Mouse (Mus musculus) ovary, postnatal 10 days (tissue): ENCODE results near the gene Sidt1.
"Not testable (repeated sequence)": the region's sequence is repeated elsewhere in the genome, so short reads cannot be mapped to it uniquely, and the experiment has no call there.

Experiments
- DNase-seq: peaks from one replicate; pipeline ENCODE4 v3.0.0; 2022; ENCODE audit warnings: low spot score

The Sidt1 gene

GRCm38 (mm10) chr16:44302126-44302892, 30.7 kb downstream of the Sidt1 start:
- DNase-seq: no peak

- DNase-seq: no peak
Observed at GRCm38 (mm10) chr16:44299438-44300093, 33.4 kb downstream of the Sidt1 start.

DNA sequence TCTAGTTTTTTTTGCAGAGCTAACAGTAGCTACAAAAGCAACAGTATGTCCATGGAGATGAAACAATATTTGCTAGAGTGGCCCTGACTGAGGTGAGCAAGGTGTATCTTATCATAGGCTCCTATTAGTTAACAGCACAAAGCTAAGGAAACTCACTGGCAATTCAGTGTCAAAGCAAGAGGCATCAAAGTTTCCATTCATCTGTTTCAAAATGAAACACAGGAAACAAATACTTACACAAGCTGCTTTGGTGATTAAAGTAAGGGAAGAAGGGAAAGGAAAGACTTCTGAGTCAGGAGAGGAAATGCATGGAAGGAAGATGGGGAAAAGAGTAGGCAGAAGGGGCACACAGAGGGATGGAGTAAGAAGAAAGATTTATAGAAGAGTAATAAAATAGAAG, 39.0 kb downstream of the Sidt1 start:
- DNase-seq: no peak

DNA sequence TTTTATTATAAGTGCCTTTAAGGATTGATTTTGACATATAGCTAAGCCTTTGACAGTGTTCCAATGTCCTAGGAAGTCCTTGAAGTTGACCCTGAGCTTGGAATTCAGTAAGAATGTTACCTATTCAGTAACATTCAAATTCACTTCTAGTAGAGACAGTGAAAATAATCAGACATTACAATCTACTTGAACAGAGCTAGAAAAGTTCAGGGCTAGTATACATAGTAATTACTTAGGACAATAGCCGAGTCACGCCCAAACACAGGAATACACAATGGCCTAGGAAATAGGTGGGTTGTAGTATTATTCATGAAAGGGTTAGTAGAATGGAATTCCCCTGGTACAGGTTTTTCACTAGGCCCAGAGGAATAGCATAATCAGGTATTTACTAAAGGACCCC, 40.3 kb downstream of the Sidt1 start:
- DNase-seq: not testable (repeated sequence)

- DNase-seq: no peak
Observed at GRCm38 (mm10) chr16:44289004-44289648, 43.9 kb downstream of the Sidt1 start.

DNA sequence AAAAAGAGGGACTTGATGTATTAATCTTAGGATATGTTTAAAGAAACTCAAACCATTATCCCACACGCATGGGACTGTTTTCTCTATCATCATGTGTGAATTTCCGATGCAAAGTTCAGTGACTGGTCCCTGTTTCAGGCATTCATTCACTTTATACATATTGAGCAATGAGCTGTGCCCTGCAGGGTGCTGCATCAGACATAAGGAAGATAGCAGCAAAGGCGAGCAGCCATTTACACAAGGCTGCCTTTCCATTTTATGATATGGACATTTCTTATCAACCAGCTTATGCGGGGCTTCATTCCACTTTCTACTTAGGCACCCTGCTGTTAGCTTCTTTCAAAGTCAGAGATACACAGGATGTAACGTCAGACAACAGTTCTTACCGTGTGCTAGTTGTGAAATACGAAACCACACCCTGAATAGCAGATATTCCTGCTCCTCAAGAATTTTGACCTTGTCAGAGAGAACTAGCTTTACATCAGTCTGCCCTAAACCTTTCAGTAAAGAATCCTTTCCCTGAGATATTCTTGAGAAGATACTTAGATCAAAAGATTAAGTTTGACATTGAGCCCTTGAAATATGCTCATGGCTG, 45.5 kb downstream of the Sidt1 start:
- no peak for DNase-seq

DNA sequence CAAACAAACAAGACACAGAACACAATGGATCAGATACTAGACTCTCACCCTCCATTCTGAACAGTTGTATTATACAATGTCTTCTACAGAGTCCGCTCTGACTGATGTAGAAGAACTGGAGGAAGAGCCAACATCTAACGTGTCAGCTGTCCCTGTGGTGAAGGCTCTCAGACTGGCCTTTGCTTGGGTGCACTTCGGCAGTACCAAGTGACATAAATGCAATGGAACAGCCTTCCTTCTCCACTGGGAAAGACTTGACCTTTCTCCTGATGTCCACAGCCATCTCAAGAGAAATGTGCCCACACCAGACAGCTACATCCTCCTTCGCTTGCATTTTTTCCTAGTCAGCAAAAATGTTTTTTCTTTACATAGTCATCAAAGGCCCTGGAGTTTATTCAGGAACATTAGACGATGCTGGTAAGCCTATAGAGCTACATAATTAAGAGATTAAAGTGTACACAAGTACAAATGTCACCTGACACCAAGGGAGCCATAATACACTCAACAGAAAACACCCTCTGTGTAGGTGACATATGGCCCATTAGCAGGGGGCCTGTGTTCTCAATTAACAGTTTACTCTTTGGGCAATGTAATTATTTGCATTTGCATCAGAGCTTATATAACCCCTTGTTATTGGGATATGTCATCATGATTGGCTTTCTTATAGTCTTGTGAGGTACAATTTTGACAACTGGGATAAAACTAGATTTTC, 50.2 kb downstream of the Sidt1 start:
- no peak for DNase-seq

DNA sequence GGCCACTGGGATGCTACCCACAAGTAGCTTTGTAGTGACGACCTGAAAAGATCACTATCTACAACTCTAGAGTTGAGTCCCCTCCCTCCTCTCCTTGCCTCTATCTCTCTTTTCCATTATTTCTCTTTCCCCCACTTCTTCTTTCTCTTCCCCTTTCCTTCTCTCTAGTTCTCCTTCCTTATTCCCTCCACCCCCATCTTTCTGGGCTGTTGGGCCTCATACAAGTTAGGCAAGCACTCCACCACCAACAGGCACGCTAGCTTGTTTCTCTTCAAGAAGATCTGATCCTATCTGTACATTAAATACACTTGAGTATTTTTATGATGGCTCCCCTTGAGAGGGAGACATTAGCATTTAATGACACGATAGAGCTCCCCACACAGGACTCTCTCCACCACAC, 51.0 kb downstream of the Sidt1 start:
- DNase-seq: no peak

DNA sequence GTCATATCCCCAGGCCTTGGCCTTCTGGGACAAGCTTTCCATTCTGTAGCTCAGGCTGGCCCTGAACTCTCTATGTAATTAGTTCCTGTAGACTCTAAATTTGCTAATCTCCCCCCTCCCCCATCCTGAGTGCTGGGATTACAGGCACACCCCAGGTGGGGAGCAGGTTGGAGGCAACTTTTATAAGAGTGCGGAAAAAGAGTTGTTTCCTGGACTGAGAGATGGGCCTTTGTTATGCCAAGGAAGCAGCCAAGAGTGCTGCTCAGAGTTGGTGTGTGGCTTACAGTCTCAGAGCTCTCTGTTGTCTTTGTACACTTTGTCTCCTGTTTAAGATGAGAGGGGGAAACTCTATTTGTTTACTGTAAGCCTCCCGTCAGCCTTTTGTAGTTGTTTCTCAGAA, 52.2 kb downstream of the Sidt1 start:
- DNase-seq: no peak

DNA sequence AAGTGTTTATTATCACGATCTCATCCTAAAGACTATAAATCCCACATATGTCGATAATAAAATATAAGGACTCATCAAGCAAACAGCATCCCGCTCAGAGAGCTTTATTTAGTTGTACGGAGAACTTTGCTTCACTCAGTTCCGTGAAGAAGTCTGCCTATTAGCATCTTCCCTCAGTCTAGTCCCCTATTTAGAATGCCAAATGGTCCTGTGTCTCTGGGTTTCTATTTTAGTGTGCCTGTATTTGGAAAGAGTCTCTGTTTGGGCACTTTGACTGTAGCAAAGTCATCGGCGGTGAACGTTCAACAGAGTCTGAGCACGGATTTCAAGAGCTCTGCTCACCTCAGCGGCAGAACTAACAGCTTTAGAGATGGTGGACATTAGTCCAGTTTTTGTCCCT, 55.8 kb downstream of the Sidt1 start:
- DNase-seq: no peak

DNA sequence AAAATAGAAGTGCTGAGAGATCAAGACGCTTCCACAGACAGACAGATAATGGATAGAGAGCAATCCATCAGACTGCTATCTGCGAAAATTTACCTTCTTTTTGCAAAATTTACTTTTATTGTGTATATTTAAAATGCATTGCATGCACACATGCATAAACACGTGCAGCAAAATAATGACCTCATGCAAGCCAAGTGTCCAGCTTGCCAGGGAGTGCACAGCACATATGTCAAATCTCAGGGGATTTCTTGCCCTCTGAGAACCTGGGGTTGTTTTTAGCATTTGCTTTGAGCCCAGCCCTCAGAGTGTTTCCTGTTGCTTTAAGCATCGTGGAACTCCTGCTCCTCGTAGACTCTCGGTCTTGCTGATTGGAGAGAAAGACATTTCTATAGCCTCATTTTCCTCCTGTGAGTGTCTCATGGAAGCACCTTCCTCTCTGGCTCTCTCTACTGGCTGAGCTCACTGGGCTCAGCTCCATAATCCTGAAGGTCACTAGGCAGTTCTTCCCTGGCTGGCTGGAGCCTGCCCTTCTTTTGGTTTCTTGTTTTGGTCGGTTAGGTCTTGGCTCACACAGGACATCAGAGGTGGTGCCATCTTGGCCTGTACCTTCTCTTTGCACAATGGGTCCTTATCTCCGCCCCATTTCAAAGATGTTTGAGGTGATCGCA, 61.5 kb downstream of the Sidt1 start:
- no peak for DNase-seq

GRCm38 (mm10) chr16:44270606-44271005, 62.4 kb downstream of the Sidt1 start:
- no peak for DNase-seq

GRCm38 (mm10) chr16:44269578-44269977, 63.4 kb downstream of the Sidt1 start:
- no peak for DNase-seq

DNA sequence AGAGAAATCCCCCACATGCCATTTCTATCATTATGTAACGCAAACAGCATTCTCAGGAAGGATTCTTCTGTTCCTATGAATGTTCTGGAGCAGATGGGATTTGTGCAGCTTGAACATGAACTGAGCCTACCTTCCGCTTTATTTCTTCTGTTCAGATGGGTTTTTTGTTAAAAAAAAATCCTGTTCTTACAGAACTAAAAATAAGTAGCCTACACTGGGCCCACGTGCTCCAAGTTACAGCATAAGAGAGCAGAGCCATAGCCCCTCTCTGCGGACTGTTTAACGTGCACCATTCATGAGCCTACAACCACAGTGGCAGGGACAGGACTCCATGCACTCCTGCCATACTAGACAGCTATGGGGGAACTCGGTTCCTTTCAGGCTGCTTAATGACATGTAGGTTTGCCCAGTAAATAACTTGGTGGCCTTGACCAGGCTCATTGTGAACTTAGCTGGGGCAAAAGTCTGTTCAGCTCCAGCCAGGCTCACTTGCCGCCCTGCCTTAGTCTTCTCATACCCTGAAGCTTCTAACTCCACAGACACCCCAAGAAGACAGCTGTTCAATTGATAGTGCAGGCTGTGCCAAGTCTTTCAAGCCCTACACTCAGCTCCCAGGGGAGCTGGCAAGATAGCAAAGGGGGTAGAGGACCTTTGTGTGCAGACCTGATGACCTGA, 64.3 kb downstream of the Sidt1 start:
- no peak for DNase-seq

GRCm38 (mm10) chr16:44265562-44265961, 67.4 kb downstream of the Sidt1 start:
- DNase-seq: no peak

- DNase-seq: no peak
Observed at GRCm38 (mm10) chr16:44264916-44265315, 68.1 kb downstream of the Sidt1 start.

- DNase-seq: no peak
Observed at GRCm38 (mm10) chr16:44257476-44257875, 75.5 kb downstream of the Sidt1 start.

DNA sequence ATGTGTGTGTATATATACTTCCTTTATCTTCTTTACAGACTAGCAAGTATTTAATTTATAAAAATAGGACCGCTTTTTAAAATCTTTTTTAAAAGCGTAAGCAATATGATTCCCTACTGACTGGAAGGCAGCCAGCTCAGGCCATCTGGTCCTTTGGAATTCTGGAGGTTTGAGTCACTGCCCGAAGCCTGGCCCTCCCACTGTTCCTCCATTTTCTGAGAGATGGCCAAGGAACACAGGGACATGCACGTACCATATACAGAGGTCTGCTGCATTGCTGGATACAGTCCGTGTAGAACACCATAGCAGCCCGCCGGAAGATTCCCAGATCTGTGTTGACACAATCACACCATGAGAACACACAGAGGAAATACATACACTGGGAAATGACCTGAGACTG, 78.3 kb downstream of the Sidt1 start:
- no peak for DNase-seq

DNA sequence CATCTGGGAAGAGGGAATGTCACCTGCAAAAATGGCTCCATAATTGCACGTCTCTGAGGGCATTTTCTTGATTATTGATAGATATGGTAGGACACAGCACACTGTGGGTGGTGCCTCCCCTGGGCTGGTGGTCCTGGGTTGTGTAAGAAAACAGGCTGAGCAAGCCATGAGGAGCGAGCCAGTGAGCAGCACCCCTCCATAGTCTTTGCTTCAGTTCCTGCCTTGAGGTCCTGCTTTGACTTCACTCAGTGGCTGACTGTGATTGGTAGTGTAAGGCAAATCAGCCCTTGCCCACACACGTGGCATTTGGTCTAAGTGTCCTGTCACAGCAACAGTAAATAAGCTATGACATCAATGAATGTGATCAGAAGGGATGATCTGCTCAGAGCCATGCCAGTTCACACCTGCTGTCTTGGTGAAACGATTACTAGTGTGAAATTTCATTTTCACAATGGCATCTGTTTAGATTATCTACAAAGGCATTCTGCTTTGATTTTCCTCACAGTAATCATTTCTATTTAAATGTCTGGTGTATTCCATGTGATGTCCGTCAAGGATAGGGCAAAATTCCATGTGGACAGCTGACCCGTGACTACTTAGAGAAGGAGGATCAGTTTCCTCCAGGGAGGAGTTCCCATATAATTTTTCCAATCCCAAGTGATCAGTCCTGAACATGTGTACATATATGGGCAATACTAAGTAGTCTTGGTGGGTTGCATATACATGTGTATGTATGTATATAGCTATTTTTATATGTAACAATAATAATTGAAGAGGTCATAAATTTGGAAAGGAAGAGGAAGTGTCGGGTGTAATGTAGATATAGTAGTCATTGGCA, 79.0 kb downstream of the Sidt1 start:
- no peak for DNase-seq

- no peak for DNase-seq
Observed at GRCm38 (mm10) chr16:44252735-44253134, 80.3 kb downstream of the Sidt1 start.
